Mouse (Mus musculus): ENCODE results near the gene Spaca6. TPM values are rescaled to one million over a fixed set of nuclear protein-coding genes. Genes with fewer than 3 reads are reported as not detected.
A peak's percentile ranks its signal among the peaks of the same experiment; 100 is the strongest.

Gene Spaca6
- total RNA-seq, 2 experiments from 2014 or later = 120 to 124 TPM

Small RNA genes lying within 50 kb of the gene (microRNA-seq; reads per million reads assigned to microRNA genes)
- gene Gm25927 = not detected
- 14,917 reads per million, percentile 95 among the genes with 10 or more reads in this experiment for gene Mir125a
- gene Mir99b = 19,400 reads per million, percentile 96 among the genes with 10 or more reads in this experiment
- gene Mirlet7e = not detected

Other genes starting within 250 kb of the Spaca6 start
- gene Lnpep, start 202.1 kb upstream of the Spaca6 start, total RNA-seq (2021) = 100 to 1,000 TPM; 113 to 129 TPM
- gene Vmn2r90, start 123.4 kb upstream of the Spaca6 start, total RNA-seq (2021) = not detected
- gene Has1, start 28.0 kb downstream of the Spaca6 start, total RNA-seq (2021) = under 1 TPM in 1 of 2 experiments, not detected in 1; 0.20 TPM
- gene Fpr1, start 56.8 kb downstream of the Spaca6 start, total RNA-seq (2021) = under 1 TPM; 0.31 to 0.76 TPM
- 1 to 10 TPM; 1.8 to 2.0 TPM for gene Fpr2, start 60.7 kb downstream of the Spaca6 start, total RNA-seq (2021)
- not detected for gene Fpr3, start 60.7 kb downstream of the Spaca6 start, total RNA-seq (2021)
- gene Fpr-rs4, start 194.6 kb downstream of the Spaca6 start, total RNA-seq (2021) = not detected
- gene Vmn2r124, start 222.3 kb downstream of the Spaca6 start, total RNA-seq (2021) = not detected

All from adrenal gland, postnatal 4 days (tissue).